Mouse (Mus musculus) lung, postnatal 14 days (tissue): ENCODE measurements around the gene Sppl3.
"Not testable (repeated sequence)": the region's sequence is repeated elsewhere in the genome, so short reads cannot be mapped to it uniquely, and the experiment has no call there.

Source experiments
- DNase-seq: peaks from one replicate; pipeline ENCODE4 v3.0.0; 2021

Sppl3 gene

DNA sequence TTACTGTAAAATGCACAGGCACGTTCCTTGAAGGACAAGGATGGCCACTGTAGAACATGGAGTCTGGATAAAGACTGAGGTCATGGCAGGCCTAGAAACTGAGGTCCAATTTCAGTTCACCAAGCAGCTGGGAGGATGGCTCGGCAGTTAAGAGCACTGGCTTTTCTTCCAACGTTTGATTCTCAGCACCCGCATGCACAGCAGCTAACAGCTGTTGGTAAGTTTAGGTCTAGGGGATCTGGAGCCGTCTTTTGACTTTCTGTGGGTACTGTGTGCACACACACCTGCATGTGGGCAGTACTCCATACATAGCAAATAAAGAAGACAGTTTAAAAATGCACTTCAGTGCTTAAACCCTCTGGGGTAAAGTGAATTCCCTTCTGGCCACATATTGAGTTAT, 70.7 kb downstream of the Sppl3 start:
- DNase-seq: no peak

DNA sequence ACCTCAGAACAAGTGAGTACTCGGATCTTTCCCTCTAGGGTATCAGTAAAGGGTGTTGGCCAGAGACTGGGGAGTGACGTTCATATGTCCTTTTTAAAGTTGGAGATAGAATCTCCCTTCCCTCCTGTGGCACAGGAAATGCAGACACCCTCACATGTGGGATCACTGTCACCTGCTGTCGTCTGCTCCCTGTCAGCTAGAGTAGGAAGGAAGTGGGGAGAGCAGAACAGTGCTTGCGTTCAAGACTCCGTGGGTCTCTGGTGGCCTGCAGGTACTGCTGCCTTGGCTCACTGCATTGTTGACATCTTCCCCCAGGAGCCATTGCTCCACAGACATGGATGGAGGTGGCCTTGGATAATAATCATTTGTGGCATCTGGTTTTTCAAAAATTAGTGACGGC, 72.6 kb downstream of the Sppl3 start:
- no peak for DNase-seq

DNA sequence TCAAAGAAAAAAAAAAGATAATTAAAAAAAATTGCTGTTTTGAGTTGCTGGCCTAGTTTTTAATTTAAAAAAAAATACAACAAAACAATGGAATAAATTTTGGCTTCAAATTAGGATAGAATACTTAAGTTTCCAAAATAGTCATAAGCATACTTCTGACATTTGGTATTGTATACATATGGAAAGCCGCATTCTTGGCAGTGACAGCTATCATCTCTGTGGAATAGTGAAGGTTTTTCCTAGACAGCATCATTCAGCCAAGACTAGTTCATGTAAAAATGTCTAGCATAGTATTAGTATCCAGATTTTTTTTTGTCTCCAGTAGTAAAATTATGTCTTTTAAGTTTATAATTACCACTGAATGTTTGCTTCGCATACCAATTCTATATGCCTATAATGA, 74.7 kb downstream of the Sppl3 start:
- no peak for DNase-seq

DNA sequence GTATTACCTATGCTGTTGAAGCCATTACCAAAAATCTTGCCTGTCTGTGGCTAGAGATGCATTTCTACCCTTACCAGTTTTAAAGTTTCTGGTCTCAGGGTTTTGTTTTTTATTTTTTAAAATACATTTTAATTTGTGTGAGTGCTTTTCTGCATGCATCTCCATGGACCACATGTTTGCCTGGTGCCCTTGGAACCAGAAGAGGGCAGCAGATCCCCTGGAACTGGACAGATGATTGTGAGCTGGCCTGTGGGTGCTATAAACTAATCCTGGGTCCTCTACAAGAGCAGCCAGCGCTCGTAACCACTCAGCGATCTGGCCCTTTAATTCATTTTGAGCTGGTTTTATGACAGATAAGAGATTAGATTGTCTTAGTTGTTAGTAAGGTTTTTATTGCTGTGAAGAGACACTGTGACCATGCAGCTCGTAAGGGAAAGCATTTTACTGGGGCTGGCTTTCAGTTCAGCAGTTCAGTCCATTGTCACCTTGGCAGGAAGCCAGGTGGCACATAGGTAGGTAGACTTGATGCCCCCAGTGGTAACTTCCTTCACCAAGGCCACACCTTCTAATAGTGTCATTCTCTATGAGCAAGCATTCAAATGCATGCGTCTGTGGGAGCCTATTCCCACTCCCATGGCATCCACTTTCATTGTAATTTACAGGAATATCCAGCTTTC, 78.8 kb downstream of the Sppl3 start:
- no peak for DNase-seq

DNA sequence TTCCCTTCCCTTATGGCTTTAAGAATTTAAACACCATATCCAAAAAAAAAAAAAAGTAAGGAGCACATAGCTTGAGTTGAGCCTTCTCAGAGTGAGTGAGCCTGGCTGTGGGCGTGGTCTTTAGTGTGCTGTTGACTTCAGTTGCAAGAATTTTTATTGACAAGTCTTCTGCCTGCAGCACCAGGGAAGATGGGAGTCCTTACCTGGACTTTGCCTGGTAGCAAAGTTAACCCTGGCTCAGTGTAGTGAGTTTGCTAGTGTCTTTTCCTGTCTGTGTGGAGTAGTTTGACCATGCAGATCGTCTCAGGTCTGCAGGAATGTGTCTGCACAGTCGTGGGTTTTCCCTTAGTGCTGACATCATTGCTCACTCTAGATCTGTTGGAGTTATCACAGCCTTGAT, 80.1 kb downstream of the Sppl3 start:
- no peak for DNase-seq

DNA sequence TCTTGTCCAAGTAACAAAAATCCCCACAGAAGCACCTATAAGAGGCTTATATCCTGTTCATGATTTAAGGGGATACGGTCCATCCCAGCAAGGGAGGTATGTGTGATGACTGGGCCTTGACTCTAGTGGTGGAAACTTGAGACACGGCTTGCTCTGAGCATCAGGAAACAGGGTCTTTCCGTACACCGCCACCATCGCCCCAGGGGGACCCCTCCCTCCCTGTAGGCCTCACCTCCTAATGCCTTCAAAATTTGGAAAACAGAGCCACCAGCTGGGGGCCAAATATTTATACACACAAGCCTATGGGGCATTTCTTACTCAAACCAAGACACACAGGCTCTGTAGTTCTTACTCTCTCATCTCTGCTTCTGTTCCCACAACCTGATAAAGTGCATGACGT, 80.8 kb downstream of the Sppl3 start:
- no peak for DNase-seq

DNA sequence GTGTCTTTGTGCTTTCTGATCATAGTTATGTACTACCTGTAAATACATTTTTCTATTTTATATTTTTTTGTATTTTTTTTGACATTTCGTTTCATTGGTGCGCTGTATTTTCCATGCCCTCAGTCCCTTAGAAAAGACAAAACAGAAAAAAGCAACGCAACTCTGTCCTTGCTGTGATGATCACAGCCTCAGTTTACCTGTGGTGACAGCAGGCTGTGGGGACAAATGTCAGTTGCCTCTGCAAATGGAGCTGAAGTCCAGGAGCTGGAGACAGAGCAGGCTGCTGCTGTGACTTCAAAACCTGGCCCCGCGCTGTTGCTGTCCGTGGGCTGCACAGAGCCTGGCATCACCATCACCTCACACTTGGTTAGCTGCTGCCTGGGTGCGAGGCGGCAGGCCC, 87.3 kb downstream of the Sppl3 start, which contains the start of gene Gm10401:
Gm10401 (minus strand) TSS at position 101 of the 400 bp plus-strand sequence.
- no peak for DNase-seq

DNA sequence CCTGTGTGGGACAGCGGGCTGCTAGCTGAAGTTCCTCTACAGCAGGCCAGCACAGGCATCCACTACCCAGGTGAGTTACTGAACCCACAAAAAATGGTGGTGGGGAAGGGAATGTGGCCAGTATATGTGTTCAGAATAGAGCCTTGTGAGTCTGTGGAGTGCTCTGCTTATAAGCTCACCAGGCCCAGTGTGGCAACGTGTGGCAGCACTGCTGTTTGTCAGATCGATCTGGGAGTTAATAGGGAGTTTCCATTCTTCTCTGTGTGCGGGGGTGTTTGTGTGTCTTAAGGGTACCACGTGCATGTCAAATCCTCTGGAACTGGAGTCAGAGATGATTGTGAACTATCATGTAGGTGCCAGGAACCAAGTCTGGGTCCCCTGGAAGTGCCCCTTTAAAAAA, 88.6 kb downstream of the Sppl3 start:
- no peak for DNase-seq

DNA sequence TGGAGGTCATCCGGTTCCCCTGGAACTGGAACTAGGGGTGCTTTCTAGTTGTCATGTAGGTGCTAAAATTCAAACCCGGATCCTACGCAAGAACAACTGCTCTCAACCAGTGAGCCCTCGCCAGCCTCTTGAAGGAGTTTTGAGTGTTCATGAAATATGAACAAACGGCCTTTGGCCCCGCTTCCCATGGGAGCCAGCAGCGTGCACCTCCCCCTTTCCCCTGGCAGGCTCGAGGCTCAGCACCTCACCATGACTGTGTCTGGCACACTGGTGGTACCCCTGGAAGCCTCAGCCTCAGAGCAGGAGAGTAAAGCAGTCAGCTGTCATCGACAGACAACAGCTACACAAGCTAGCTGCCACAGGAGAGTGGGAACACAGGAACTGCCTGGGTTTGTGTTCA, 89.1 kb downstream of the Sppl3 start:
- peak; percentile 28 for DNase-seq

DNA sequence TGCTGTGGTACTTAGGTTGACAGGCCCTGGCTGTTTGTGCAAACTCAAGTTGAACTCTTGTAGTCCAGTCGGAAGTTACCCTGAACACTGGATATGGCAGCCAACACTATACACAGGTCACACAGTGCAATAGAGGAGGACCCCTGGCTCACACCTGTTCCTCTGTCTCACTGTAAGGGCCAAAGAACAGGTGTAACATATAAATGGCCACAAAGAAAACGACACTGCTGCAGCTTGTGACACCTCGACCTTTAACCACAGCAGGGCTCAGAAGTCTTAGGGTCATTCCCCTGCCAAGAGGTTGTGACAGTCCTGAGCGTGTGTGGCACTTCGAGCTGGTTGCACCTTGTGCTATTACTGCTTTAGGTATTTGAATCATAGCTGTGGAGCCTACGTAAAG, 89.5 kb downstream of the Sppl3 start:
- DNase-seq: no peak

DNA sequence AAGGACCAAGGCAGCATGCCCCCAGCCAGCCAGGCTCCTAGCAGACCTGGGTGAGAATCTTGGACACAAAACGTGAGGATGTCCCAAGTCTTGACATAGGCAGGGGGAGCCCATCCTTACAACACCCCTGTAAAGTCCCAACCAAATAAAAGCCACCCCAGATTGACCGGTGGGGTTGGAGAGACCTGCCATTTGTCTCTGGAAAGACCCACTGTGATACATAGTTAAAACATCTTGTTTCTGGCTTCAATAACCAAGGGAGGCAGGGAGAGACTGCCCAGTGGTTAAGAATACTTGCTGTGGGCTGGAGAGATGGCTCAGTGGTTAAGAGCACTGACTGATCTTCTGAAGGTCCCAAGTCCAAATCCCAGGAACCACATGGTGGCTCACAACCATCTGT, 91.3 kb downstream of the Sppl3 start:
- no peak for DNase-seq

DNA sequence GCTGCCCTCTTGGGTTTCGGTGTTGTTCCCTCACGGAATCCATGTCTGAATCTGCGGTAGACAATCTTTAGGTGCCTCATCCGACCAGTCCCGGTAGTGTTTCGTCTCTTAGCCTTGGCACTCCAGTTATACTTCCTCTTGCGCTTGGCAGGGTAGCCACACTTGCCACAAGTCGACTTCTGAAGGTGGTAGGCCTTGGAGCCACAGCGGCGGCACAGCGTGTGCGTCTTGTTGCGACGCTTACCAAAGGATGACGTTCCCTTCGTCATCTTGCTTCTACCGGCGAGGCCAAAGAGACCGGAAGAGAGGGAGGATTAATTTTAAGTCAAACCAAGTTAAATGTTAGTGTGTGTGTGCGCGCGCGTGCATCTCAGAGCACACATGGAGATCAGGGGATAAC, 92.3 kb downstream of the Sppl3 start:
- DNase-seq: not testable (repeated sequence)

DNA sequence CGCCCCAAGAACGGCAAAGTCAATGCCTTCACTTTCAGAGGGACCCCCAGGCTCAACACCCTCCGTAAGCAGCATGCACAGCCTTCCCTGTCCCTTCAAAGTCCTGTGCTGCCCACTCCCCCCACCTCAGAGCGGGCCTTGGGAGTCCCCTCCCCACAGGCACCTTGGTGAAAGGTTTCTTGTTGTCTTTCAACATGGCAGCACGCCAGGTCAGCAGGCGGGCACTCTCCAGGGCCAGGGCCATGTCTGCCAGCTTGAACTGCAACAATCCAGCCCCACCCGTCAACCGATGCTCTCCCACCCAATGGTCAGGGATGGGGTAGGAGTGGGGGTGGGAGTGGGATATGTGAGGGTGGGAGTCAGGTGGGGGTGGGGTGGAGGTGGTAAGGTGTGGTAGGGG, 100.2 kb downstream of the Sppl3 start:
- no peak for DNase-seq

DNA sequence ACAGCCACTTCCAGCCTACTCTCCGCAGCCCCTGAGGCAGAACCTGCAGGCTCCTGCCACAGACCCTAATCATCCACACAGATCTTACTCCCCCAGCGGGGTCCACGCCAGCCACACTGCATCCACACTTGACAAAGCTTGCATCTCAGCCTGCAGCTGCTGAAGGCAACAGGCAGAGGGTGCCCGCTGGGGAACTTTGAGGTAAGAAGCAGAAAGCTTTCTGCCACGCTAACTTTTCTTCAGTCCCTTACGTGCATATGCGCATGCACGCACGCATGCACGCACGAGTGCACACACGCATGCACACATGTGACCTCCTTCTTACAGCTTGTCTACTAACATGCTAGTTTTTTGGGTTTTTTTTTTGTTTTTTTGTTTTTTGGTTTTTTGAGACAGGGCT, 102.3 kb downstream of the Sppl3 start:
- DNase-seq: no peak

DNA sequence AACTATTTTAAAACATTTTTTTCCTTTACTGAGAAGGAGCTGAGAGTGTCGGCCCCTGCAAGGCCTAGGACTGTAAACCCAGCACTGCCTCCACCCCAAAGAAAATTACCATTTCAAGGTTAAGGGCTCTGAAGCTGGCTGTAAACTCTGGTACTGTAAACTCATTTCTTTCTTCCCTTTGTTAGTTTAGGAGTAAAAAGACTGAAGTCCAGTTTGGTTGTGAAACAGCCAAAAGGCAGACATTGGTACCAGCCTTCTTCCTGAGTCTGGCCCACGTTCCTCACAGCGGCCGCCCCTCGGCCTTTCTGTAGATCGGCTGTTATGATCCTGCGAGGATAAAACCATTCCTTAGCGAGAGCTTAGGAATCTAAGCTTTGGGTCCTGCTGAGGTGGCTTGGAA, 103.6 kb downstream of the Sppl3 start:
- DNase-seq: no peak

DNA sequence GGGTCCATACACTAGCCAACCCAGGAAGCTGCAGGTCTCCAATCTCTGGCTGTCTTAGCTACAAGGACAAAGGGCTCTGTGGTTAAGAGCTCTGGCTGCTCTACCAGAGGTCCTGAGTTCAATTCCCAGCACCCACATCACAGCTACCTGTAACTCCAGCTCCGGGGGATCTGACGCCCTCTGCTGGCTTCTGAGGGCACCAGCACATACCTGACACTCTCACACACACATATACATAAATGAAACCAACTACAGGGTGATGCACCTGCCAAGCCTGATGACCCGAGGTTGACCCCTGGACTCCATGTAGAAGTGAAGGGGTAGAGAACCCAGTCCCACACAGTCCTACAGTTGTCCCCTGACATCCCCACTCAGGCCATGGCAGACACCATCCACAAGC, 105.5 kb downstream of the Sppl3 start:
- no peak for DNase-seq

DNA sequence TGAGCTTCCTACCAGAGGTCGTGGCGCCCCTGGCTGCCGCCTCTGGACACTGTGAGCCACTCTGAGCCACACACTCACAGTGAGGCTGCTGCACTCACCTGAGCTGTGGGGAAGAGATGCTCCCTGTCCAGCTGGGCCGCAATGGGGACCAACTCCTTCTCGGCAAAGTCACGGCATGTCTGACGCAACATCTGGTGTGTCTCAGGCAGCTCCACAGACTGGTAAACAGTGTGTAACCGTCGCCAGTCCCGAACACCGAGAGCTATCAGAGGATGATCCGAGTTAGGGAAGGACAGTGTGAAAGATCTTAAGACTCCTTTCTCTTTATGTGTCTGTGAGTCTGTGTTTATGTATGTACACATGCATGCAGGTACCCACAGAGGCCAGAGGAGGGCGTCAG, 106.5 kb downstream of the Sppl3 start:
- DNase-seq: no peak

DNA sequence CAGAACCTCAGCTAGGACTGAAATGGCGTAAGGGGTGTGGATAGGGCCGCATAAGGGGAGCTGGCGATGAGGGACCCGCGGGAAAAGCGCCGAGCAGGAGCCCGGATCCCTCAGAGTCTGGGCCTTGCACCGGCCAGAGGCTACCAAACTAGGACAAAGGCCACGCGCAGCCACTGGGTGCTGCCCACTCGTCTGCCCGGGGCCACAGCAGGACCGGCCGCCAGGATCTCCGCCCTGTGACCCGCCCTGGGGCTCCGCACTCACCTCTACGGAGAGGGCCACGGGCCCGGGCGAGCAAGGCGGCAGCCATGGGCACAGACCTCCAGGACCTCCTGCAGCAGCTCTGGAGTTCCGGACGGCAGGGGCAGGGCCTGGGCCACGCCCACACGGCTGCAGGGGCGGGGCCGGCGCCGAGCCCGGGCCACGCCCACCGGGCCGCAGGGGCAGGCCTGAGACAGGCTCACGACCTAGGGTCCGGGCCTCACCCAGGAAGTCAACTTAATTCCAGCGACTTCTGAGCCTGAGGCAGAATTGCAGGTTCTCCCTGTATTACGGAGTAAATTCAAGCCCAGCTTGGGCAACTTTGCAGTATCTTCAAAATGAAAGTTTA, 108.1 kb downstream of the Sppl3 start, which contains the start of gene Acads:
Acads (minus strand) TSS at position 386 of the 610 bp plus-strand sequence.
- DNase-seq: peak; percentile 82

DNA sequence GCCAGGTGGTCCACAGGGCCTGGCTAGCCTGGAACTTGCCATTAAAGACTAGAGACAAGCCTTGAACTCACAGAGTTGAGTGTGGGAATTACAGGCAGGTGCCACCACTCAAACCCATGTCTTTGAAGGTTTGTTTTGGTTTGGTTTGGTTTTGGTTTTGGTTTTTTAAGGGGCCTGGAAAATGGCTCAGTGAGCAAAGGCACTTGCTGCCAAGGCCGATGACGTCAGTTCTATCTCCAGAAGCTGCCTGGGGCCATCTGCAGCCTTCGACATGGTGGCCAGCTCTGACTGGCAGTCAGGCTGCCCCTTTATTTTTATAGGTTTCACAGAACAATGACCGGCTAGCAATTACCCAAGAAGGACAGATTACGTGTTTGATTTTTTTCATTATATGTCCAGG, 110.0 kb downstream of the Sppl3 start:
- no peak for DNase-seq

DNA sequence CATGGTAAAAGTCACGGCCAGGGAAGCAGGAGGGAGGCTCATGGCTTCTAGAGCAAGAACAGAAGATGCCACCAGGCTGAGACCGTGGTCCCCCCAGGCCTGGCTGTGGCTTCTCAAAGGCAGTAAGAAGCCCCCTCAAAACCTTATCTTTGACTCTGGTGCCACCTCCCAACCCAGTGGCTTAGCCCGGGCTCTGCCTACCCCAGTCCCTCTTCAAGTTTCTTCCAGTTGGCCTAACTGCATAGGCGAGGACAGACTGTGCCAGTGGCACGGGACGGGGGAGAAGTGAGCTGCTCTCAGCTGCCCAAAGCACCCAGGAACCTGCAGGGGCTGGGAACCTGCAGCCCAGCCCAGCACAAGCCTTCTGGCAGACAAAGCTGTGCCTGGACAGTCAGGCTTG, 113.8 kb downstream of the Sppl3 start:
- no peak for DNase-seq

DNA sequence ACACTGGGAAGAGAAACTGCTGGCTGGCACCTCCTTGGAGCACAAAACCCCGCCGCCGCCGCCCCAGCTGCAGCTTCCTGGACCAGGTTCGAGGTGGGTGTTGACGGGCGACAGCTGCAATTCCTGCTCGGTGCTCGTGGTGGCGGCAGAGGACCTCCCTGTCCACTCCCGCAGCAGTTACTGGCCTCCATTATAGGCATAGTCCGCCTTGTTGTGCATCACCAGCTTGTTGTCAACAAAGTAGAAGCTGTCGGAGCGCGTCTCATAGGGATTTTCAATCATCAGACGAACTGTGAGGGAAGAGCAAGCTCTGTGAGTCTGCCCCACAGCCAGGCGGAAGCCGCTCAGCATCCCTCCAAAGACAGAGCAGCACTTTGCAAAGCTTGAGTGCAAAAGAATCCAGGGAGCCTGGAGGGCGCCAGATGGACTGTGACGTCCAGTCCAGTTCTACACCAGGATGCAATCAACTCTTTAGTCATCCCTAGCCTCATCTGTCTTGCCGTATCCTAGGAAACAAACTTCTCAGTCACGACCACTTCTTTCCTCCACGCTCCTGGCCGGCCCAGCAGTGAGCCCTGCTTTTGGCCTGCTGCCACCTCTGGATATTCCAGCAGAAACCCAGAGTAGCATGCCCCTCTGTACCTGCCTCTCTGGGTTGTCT, 114.4 kb downstream of the Sppl3 start:
- DNase-seq: peak; percentile 87

DNA sequence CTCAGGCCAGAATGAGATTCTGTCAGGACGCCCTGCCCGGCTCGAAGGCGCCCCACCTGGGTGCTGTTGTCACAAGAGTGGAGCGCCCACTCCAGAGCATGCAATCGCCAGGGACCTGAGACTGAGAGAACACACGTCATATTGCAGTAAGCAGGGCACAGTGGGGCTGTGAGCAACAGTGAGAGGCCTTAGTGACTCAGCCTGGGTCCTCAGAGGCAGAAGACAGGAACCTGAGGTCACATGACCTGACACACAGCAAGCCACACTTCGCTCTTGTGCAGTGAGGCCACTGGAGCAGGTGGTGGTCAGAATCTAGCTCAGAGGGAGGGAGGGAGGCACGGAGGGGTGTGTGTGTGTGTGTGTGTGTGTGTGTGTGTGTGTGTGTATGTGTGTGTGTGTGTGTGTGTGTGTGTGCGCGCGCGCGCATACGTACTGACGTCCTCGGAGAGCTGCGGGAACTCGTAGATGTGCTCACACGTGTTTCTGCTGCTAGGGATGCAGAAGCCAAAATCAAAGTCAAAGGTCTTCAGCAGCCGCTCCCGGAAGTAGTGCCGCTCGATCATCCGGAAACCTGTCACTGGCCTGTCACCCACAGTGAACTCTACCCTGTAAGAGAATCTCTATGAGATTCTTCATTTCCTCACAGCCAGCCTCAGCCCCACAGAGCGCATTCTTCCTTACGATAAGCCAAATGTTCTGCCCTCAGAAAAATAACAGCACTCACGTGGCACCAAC, 115.8 kb downstream of the Sppl3 start:
- DNase-seq: no peak

DNA sequence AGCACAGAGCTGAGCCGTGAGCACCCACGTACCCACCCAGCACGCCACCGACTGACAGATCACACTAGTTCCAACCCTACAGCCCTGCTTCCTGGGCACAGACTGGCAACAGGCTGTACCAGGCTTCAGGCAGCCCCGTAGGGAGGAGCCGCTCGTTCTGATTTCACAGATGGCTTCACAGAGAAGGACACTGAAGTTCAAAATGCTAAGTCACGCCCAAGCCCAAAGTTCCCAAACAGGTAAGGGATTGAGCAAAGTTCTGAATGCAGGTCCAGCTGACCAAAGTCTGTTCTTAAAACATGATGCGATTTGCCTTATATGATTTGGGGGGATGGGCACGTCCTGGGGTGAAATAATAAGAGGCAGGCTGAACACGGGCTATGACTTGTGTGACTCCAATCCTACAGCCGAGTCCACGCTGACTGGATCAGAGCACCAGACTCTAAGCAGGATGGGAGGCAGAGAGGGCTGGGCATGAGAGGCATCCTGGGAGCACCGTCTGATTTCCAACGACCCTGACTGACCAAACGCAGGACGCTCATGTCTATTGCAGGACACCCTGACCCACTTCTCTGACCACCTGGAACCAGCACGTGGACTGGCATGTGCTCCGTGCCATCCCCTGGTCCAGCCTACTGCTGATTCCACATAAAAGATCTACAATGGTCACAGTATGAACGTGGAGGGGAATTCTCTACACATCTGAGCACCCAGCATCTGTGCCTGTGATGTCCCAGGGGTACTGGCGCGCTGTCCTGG, 116.7 kb downstream of the Sppl3 start:
- no peak for DNase-seq
